Mouse (Mus musculus): ENCODE measurements around the gene Bglap2. TPM values are rescaled to one million over a fixed set of nuclear protein-coding genes. Genes with fewer than 3 reads are reported as not detected.

Bglap2 gene
- polyA plus RNA-seq, 1 experiment from 2014 or later, result not detected

DNA sequence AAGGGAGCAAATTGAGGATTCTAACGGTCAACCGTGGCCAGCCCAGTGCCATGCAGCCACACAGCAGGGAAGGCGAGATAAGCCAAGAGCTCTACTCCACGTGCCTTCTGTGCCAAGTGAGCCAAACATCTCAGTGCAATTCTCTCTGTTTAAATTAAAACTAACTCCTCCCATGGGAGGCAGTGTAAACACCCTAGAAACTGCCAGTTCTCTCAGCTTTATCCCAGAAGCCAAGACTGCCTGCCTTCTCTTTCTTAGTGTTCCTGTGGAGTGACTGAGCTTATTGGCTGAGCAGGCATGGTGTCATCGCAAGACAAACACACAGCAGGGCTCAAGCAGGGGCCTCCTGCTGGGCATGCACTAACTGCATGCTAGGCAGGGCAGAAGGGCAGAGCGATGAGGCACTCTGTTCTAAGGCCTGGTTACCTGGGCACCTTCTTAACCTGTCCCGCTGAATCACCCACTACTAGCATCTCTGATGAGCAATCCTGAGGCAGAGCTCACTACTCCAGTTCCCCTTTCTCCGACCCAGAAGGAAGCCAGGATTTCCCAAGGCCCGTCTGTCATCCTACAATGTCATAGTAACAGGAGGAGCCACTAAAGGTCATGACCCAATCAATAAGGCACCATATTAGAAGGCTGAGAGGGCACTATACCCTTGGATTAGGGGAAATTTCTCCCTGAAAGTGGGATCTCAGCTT, 43.7 kb upstream of the Bglap2 start:
- ATAC-seq, result peak; percentile 77
- H3K27ac ChIP-seq (ENCODE audit: low read length), result peak overlapping the region; percentile 52; the same call in 1 of the 2 replicates

DNA sequence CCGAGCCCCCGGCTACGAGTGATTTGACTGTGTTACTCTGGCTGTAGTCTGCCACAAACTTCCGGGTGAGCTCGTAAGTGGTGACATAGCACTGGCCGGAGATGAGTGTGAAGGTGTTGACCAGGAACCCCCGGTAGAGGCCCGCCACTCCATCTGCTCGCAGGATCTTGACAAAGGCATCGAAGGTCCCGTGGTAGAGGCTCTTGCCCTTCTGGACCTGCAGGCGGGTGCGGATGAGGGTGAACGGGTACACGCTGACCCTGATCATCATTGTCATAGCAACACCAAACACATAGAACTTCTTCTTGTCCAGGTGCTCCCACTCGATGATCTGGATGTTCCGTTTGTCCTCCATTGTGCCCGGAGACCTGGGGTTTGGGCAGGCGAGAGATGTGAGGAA, 42.3 kb upstream of the Bglap2 start:
- no peak for ATAC-seq

More for the DNA sequence above, 43.7 kb upstream of the Bglap2 start:
- 22% methylated on average over 9 of the region's 9 CpGs for WGBS
- Histone ChIP-seq H3K36me3 (ENCODE audit: insufficient read depth, low read length) (0 out of 2 replicates have a peak, but pooled peaks cover 15% of the 10 kb centered on the region), H3K9ac (replicated peaks; ENCODE audit: low read depth) (no peak overlapping the region), H3K9me3 (ENCODE audit: low read length) (no peaks in the 10 kb centered on the region), H3K4me3 (ENCODE audit: low read depth, low read length) (no peak overlapping the region), H3K27me3 (replicated peaks; ENCODE audit: insufficient read depth, low read length) (no peaks in the 10 kb centered on the region), H3K4me1 (ENCODE audit: insufficient read depth, low read depth, low read length) (peaks cover 11% of the 10 kb centered on the region; the same call in 1 of the 2 replicates), H3K4me2 (replicated peaks; ENCODE audit: low read depth, low read length) (no peak overlapping the region)
- no peak for TF ChIP-seq EP300 (IDR thresholded peaks at IDR 0.05)
- TF ChIP-seq CTCF (IDR thresholded peaks at IDR 0.05), result peak; percentile 48
- peak; percentile 87 for DNase-seq (ENCODE audit: low spot score)

DNA sequence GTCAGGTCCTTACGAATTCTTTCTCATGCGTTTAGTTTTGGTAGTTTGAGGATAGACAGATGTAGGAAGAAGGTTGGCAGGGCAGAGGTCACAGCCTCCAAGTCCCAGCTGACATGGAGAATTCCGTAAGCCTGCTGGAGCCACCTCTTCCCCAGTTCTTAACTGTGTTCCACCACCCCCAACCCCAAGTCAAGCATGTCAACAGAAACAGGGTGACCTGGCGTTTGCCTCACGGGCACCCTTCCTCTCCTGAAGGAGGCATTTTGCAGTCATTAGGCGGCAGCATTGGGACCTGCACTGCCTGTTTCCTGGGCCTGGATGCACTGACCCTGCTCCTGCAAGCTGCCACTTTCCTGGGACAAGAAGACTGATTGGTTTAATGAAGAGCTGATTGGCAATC, 39.5 kb upstream of the Bglap2 start:
- 81% methylated on average over 6 of the region's 6 CpGs for WGBS
- TF ChIP-seq CTCF (IDR thresholded peaks at IDR 0.05) (no peak), EP300 (IDR thresholded peaks at IDR 0.05) (no peak)
- Histone ChIP-seq H3K4me3 (ENCODE audit: low read depth, low read length) (no peak overlapping the region), H3K4me1 (ENCODE audit: insufficient read depth, low read depth, low read length) (no peaks in the 10 kb centered on the region), H3K27ac (ENCODE audit: low read length) (no peak overlapping the region), H3K9me3 (ENCODE audit: low read length) (no peaks in the 10 kb centered on the region), H3K27me3 (replicated peaks; ENCODE audit: insufficient read depth, low read length) (no peaks in the 10 kb centered on the region), H3K9ac (replicated peaks; ENCODE audit: low read depth) (no peak overlapping the region), H3K36me3 (ENCODE audit: insufficient read depth, low read length) (peaks cover 25% of the 10 kb centered on the region; the same call in 1 of the 2 replicates), H3K4me2 (replicated peaks; ENCODE audit: low read depth, low read length) (no peak overlapping the region)
- ATAC-seq (no peak), DNase-seq (ENCODE audit: low spot score) (no peak)

More for the DNA sequence above, 42.3 kb upstream of the Bglap2 start:
- no peak for DNase-seq (ENCODE audit: low spot score)
- WGBS, result 94% methylated on average over 19 of the region's 19 CpGs
- H3K9me3 ChIP-seq (ENCODE audit: low read length), result no peaks in the 10 kb centered on the region
- H3K4me2 ChIP-seq (replicated peaks; ENCODE audit: low read depth, low read length), result no peak overlapping the region
- H3K4me1 ChIP-seq (ENCODE audit: insufficient read depth, low read depth, low read length), result peaks cover 11% of the 10 kb centered on the region; the same call in 1 of the 2 replicates
- 0 out of 2 replicates have a peak, but pooled peaks cover 21% of the 10 kb centered on the region for H3K36me3 ChIP-seq (ENCODE audit: insufficient read depth, low read length)
- H3K9ac ChIP-seq (replicated peaks; ENCODE audit: low read depth), result no peak overlapping the region
- H3K4me3 ChIP-seq (ENCODE audit: low read depth, low read length), result no peak overlapping the region
- H3K27me3 ChIP-seq (replicated peaks; ENCODE audit: insufficient read depth, low read length), result no peaks in the 10 kb centered on the region
- TF ChIP-seq EP300 (IDR thresholded peaks at IDR 0.05) (no peak), CTCF (IDR thresholded peaks at IDR 0.05) (no peak)
- H3K27ac ChIP-seq (ENCODE audit: low read length), result no peak overlapping the region

DNA sequence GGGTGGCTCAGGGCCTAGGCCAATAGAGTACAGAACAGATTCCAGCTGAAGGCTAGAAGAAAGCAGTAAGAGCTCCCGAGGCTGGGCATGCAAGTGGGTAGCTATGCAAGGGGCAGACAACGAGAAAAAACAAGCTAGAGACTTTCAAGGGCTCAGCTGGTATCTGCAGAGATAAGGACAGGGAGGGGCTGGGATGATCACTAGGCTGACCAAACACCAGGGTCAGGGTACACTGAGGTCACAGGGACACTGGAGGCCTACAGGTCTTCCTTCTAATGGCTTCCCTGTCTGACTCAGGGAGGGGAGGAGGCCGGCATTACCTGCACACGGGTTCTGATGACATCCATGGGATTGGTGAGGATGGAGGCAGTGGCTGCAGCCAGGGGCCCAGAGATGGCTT, 37.2 kb upstream of the Bglap2 start:
- H3K36me3 ChIP-seq (ENCODE audit: insufficient read depth, low read length), result peaks cover 25% of the 10 kb centered on the region; the same call in 1 of the 2 replicates
- no peak overlapping the region for H3K4me2 ChIP-seq (replicated peaks; ENCODE audit: low read depth, low read length)
- peaks cover 2% of the 10 kb centered on the region; the same call in 1 of the 2 replicates for H3K4me1 ChIP-seq (ENCODE audit: insufficient read depth, low read depth, low read length)
- H3K9me3 ChIP-seq (ENCODE audit: low read length), result no peaks in the 10 kb centered on the region
- WGBS, result 64% methylated on average over 4 of the region's 4 CpGs
- no peak overlapping the region for H3K9ac ChIP-seq (replicated peaks; ENCODE audit: low read depth)
- TF ChIP-seq EP300 (IDR thresholded peaks at IDR 0.05) (no peak), CTCF (IDR thresholded peaks at IDR 0.05) (no peak)
- H3K27ac ChIP-seq (ENCODE audit: low read length), result no peak overlapping the region
- no peaks in the 10 kb centered on the region for H3K27me3 ChIP-seq (replicated peaks; ENCODE audit: insufficient read depth, low read length)
- ATAC-seq (no peak), DNase-seq (ENCODE audit: low spot score) (no peak)
- no peak overlapping the region for H3K4me3 ChIP-seq (ENCODE audit: low read depth, low read length)

DNA sequence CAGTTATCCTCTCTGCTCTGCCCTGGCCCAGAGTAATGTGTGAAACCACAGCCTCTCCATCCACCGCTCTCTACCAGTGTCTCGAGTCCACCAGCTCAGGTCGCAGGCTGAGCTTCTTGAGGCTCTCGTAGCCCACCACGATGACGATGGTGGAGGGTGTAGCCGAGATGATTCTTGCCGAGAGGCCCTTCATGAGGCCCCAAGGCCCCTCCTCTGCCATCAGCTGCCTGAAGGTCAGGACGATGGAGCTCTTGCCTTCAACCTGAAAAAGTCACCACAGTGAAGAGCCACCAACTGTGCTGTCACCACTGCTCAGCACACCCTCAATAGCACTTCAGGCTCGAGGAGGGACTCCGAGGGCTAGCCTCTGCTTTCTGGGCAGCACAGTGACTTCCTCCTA, 34.1 kb upstream of the Bglap2 start:
- Histone ChIP-seq H3K9ac (replicated peaks; ENCODE audit: low read depth) (no peak overlapping the region), H3K4me1 (ENCODE audit: insufficient read depth, low read depth, low read length) (peaks cover 3% of the 10 kb centered on the region; the same call in 1 of the 2 replicates), H3K27me3 (replicated peaks; ENCODE audit: insufficient read depth, low read length) (no peaks in the 10 kb centered on the region), H3K4me3 (ENCODE audit: low read depth, low read length) (no peak overlapping the region), H3K27ac (ENCODE audit: low read length) (no peak overlapping the region), H3K9me3 (ENCODE audit: low read length) (no peaks in the 10 kb centered on the region), H3K36me3 (ENCODE audit: insufficient read depth, low read length) (peaks cover 9% of the 10 kb centered on the region; the same call in 1 of the 2 replicates), H3K4me2 (replicated peaks; ENCODE audit: low read depth, low read length) (no peak overlapping the region)
- no peak for DNase-seq (ENCODE audit: low spot score)
- WGBS, result 84% methylated on average over 11 of the region's 11 CpGs
- TF ChIP-seq EP300 (IDR thresholded peaks at IDR 0.05), result no peak
- no peak for TF ChIP-seq CTCF (IDR thresholded peaks at IDR 0.05)
- ATAC-seq, result no peak

DNA sequence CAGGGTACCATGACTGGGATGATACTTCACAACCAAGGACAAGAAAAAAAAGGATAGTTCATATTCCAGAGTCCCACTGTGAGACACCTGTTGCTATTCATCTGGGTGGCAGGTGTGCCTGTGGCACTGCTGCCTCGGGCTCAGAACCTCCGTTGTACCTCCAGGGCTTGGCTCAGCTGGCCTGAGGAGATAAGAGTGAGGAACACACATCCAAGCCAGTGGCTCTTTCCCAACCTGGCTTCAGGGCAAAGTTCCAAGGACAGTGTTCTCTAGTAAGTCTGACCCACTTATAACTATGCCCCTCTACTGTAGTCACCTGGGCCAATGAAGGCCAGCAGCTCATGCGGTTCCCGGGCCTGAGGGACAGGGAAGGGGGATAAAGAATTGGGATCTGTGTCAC, 33.2 kb upstream of the Bglap2 start:
- Histone ChIP-seq H3K9ac (replicated peaks; ENCODE audit: low read depth) (no peak overlapping the region), H3K27ac (ENCODE audit: low read length) (no peak overlapping the region), H3K4me2 (replicated peaks; ENCODE audit: low read depth, low read length) (no peak overlapping the region), H3K4me1 (ENCODE audit: insufficient read depth, low read depth, low read length) (peaks cover 3% of the 10 kb centered on the region; the same call in 1 of the 2 replicates), H3K4me3 (ENCODE audit: low read depth, low read length) (no peak overlapping the region), H3K27me3 (replicated peaks; ENCODE audit: insufficient read depth, low read length) (no peaks in the 10 kb centered on the region), H3K9me3 (ENCODE audit: low read length) (no peaks in the 10 kb centered on the region), H3K36me3 (ENCODE audit: insufficient read depth, low read length) (peaks cover 9% of the 10 kb centered on the region; the same call in 1 of the 2 replicates)
- DNase-seq (ENCODE audit: low spot score) (no peak), ATAC-seq (no peak)
- 87% methylated on average over 4 of the region's 4 CpGs for WGBS
- TF ChIP-seq CTCF (IDR thresholded peaks at IDR 0.05) (no peak), EP300 (IDR thresholded peaks at IDR 0.05) (no peak)
